Mouse (Mus musculus): ENCODE measurements around the gene Crat. TPM values are rescaled to one million over a fixed set of nuclear protein-coding genes. Genes with fewer than 3 reads are reported as not detected.

Crat gene
- polyA plus RNA-seq, 1 experiment from 2014 or later = 26.0 TPM

- Histone ChIP-seq H3K9ac (ENCODE audit: low read depth, low read length) (no peak overlapping the region), H3K4me2 (ENCODE audit: low read length) (no peak overlapping the region), H3K9me3 (replicated peaks; ENCODE audit: control insufficient read depth, low read length, poor library complexity, severe bottlenecking) (no peaks in the 10 kb centered on the region), H3K27me3 (ENCODE audit: control insufficient read depth, insufficient read depth, low read depth, low read length) (no peaks in the 10 kb centered on the region), H3K4me3 (ENCODE audit: low read depth, low read length) (no peak overlapping the region), H3K36me3 (ENCODE audit: control insufficient read depth, insufficient read depth, low read length) (no peaks in the 10 kb centered on the region), H3K4me1 (ENCODE audit: control insufficient read depth, insufficient read depth, low read length) (peaks cover 31% of the 10 kb centered on the region), H3K27ac (ENCODE audit: low read length) (no peak overlapping the region)
- 72% methylated on average over 10 of the region's 10 CpGs for WGBS
- no peak for ATAC-seq
These were observed 55.0 kb downstream of the Crat start for GRCm38 (mm10) chr2:30360626-30361025.

GRCm38 (mm10) chr2:30358533-30359531 is 56.8 kb downstream of the Crat start, which contains the start of gene Sh3glb2:
Sh3glb2 (minus strand) TSS chr2:30359337.
- WGBS = 3% methylated on average over 47 of the region's 73 CpGs
- ATAC-seq = peak; percentile 80
- no peaks in the 10 kb centered on the region for H3K27me3 ChIP-seq (ENCODE audit: control insufficient read depth, insufficient read depth, low read depth, low read length)
- peak within 1 kb of the TSS; percentile 83 for H3K4me3 ChIP-seq (ENCODE audit: low read depth, low read length)
- H3K9me3 ChIP-seq (replicated peaks; ENCODE audit: control insufficient read depth, low read length, poor library complexity, severe bottlenecking) = no peaks in the 10 kb centered on the region
- peak within 1 kb of the TSS; percentile 63 for H3K4me2 ChIP-seq (ENCODE audit: low read length)
- peak within 1 kb of the TSS; percentile 91 for H3K9ac ChIP-seq (ENCODE audit: low read depth, low read length)
- H3K4me1 ChIP-seq (ENCODE audit: control insufficient read depth, insufficient read depth, low read length) = peaks cover 19% of the 10 kb centered on the region
- H3K36me3 ChIP-seq (ENCODE audit: control insufficient read depth, insufficient read depth, low read length) = peaks cover 10% of the 10 kb centered on the region; the same call in 1 of the 2 replicates
- peak within 1 kb of the TSS; percentile 78 for H3K27ac ChIP-seq (ENCODE audit: low read length)

GRCm38 (mm10) chr2:30357552-30358510 is 57.8 kb downstream of the Crat start:
- peaks cover 19% of the 10 kb centered on the region for H3K4me1 ChIP-seq (ENCODE audit: control insufficient read depth, insufficient read depth, low read length)
- H3K27me3 ChIP-seq (ENCODE audit: control insufficient read depth, insufficient read depth, low read depth, low read length) = no peaks in the 10 kb centered on the region
- no peaks in the 10 kb centered on the region for H3K9me3 ChIP-seq (replicated peaks; ENCODE audit: control insufficient read depth, low read length, poor library complexity, severe bottlenecking)
- no peak overlapping the region for H3K27ac ChIP-seq (ENCODE audit: low read length)
- WGBS = 62% methylated on average over 8 of the region's 8 CpGs
- peak overlapping the region; percentile 63 for H3K4me2 ChIP-seq (ENCODE audit: low read length)
- H3K9ac ChIP-seq (ENCODE audit: low read depth, low read length) = peak overlapping the region; percentile 91
- peak overlapping the region; percentile 83 for H3K4me3 ChIP-seq (ENCODE audit: low read depth, low read length)
- H3K36me3 ChIP-seq (ENCODE audit: control insufficient read depth, insufficient read depth, low read length) = peaks cover 20% of the 10 kb centered on the region; the same call in 1 of the 2 replicates
- no peak for ATAC-seq

- WGBS = 66% methylated on average over 9 of the region's 9 CpGs
- Histone ChIP-seq H3K27me3 (ENCODE audit: control insufficient read depth, insufficient read depth, low read depth, low read length) (no peaks in the 10 kb centered on the region), H3K27ac (ENCODE audit: low read length) (no peak overlapping the region), H3K9ac (ENCODE audit: low read depth, low read length) (no peak overlapping the region), H3K9me3 (replicated peaks; ENCODE audit: control insufficient read depth, low read length, poor library complexity, severe bottlenecking) (no peaks in the 10 kb centered on the region), H3K4me1 (ENCODE audit: control insufficient read depth, insufficient read depth, low read length) (peaks cover 19% of the 10 kb centered on the region), H3K36me3 (ENCODE audit: control insufficient read depth, insufficient read depth, low read length) (peaks cover 22% of the 10 kb centered on the region; the same call in 1 of the 2 replicates), H3K4me3 (ENCODE audit: low read depth, low read length) (no peak overlapping the region), H3K4me2 (ENCODE audit: low read length) (no peak overlapping the region)
- ATAC-seq = no peak
These were observed 58.7 kb downstream of the Crat start for GRCm38 (mm10) chr2:30356906-30357305.

GRCm38 (mm10) chr2:30356266-30356665 is 59.3 kb downstream of the Crat start:
- peaks cover 22% of the 10 kb centered on the region; the same call in 1 of the 2 replicates for H3K36me3 ChIP-seq (ENCODE audit: control insufficient read depth, insufficient read depth, low read length)
- peaks cover 19% of the 10 kb centered on the region for H3K4me1 ChIP-seq (ENCODE audit: control insufficient read depth, insufficient read depth, low read length)
- peak overlapping the region; percentile 31; the same call in 1 of the 2 replicates for H3K9ac ChIP-seq (ENCODE audit: low read depth, low read length)
- no peaks in the 10 kb centered on the region for H3K9me3 ChIP-seq (replicated peaks; ENCODE audit: control insufficient read depth, low read length, poor library complexity, severe bottlenecking)
- 44% methylated on average over 4 of the region's 4 CpGs for WGBS
- no peak for ATAC-seq
- H3K27ac ChIP-seq (ENCODE audit: low read length) = no peak overlapping the region
- H3K27me3 ChIP-seq (ENCODE audit: control insufficient read depth, insufficient read depth, low read depth, low read length) = no peaks in the 10 kb centered on the region
- H3K4me2 ChIP-seq (ENCODE audit: low read length) = no peak overlapping the region
- no peak overlapping the region for H3K4me3 ChIP-seq (ENCODE audit: low read depth, low read length)

GRCm38 (mm10) chr2:30355861-30356260 is 59.8 kb downstream of the Crat start:
- peaks cover 19% of the 10 kb centered on the region for H3K4me1 ChIP-seq (ENCODE audit: control insufficient read depth, insufficient read depth, low read length)
- H3K4me3 ChIP-seq (ENCODE audit: low read depth, low read length) = no peak overlapping the region
- 59% methylated on average over 4 of the region's 4 CpGs for WGBS
- H3K36me3 ChIP-seq (ENCODE audit: control insufficient read depth, insufficient read depth, low read length) = peaks cover 22% of the 10 kb centered on the region; the same call in 1 of the 2 replicates
- H3K27ac ChIP-seq (ENCODE audit: low read length) = no peak overlapping the region
- ATAC-seq = no peak
- H3K27me3 ChIP-seq (ENCODE audit: control insufficient read depth, insufficient read depth, low read depth, low read length) = no peaks in the 10 kb centered on the region
- no peak overlapping the region for H3K4me2 ChIP-seq (ENCODE audit: low read length)
- H3K9me3 ChIP-seq (replicated peaks; ENCODE audit: control insufficient read depth, low read length, poor library complexity, severe bottlenecking) = no peaks in the 10 kb centered on the region
- 0 out of 2 replicates have a peak overlapping the region, but pooled peaks have one; percentile 16 for H3K9ac ChIP-seq (ENCODE audit: low read depth, low read length)

- Histone ChIP-seq H3K4me3 (ENCODE audit: low read depth, low read length) (no peak overlapping the region), H3K27me3 (ENCODE audit: control insufficient read depth, insufficient read depth, low read depth, low read length) (no peaks in the 10 kb centered on the region), H3K4me2 (ENCODE audit: low read length) (no peak overlapping the region), H3K27ac (ENCODE audit: low read length) (no peak overlapping the region), H3K9ac (ENCODE audit: low read depth, low read length) (no peak overlapping the region), H3K4me1 (ENCODE audit: control insufficient read depth, insufficient read depth, low read length) (no peaks in the 10 kb centered on the region), H3K36me3 (ENCODE audit: control insufficient read depth, insufficient read depth, low read length) (peaks cover 51% of the 10 kb centered on the region), H3K9me3 (replicated peaks; ENCODE audit: control insufficient read depth, low read length, poor library complexity, severe bottlenecking) (no peaks in the 10 kb centered on the region)
- no peak for ATAC-seq
- WGBS = 92% methylated on average over 2 of the region's 2 CpGs
These were observed 64.5 kb downstream of the Crat start for GRCm38 (mm10) chr2:30351149-30351548.
